Mouse (Mus musculus) ES-E14 (cell line): Measurements from ENCODE around the gene Ctnnbl1. TPM values are rescaled to one million over a fixed set of nuclear protein-coding genes. Genes with fewer than 3 reads are reported as not detected.

Experiments used
- DNase-seq: peaks from one replicate; pipeline ENCODE4 v3.0.0-alpha.2; 2013; ENCODE audit warnings: low read depth, low spot score
- H3K27ac ChIP-seq: 2 replicates; pipeline ENCODE4 v1.5.1; 2012; ENCODE audit warnings: low read depth, mild to moderate bottlenecking, low read length, moderate library complexity, mixed read lengths; ENCODE audit not compliant: poor library complexity, insufficient read depth, severe bottlenecking
- H3K36me3 ChIP-seq: 2 replicates; pipeline ENCODE4 v1.6.1; 2012; ENCODE audit warnings: mild to moderate bottlenecking, low read length, moderate library complexity, mixed read lengths; ENCODE audit not compliant: control insufficient read depth, poor library complexity, insufficient read depth, severe bottlenecking
- H3K4me1 ChIP-seq, 2 experiments: fragments of 150-350 bp in 1 of 2; sonication (generic) in 1 of 2; 2 replicates each; pipeline ENCODE4 v1.6.1; 2012; ENCODE audit warnings: low read length in 2 of 2, mild to moderate bottlenecking in 1 of 2, mixed read lengths in 1 of 2; ENCODE audit not compliant: control insufficient read depth in 2 of 2, insufficient read depth in 2 of 2, poor library complexity in 1 of 2
- H3K4me3 ChIP-seq, 2 experiments: fragments of 150-350 bp in 1 of 2; sonication (generic) in 1 of 2; 2 replicates each; pipeline ENCODE4 v1.5.1; 2012; ENCODE audit warnings: low read length in 2 of 2, low read depth in 1 of 2, mild to moderate bottlenecking in 1 of 2, mixed read lengths in 1 of 2; ENCODE audit not compliant: insufficient read depth in 1 of 2, poor library complexity in 1 of 2, severe bottlenecking in 1 of 2
- H3K9ac ChIP-seq: 2 replicates; pipeline ENCODE4 v1.6.1; 2012; ENCODE audit warnings: low read depth, mild to moderate bottlenecking, low read length, mixed read lengths; ENCODE audit not compliant: poor library complexity, insufficient read depth, severe bottlenecking
- H3K9me3 ChIP-seq: fragments of 150-350 bp; sonication (generic); 2 replicates; pipeline ENCODE4 v1.6.1; 2012; ENCODE audit warnings: low read depth, mild to moderate bottlenecking, low read length; ENCODE audit not compliant: control insufficient read depth, insufficient read depth
- CHD2 ChIP-seq: IDR thresholded peaks from 2 replicates; pipeline ENCODE4 v1.6.1; 2014; ENCODE audit warnings: mild to moderate bottlenecking, low read depth, low read length, inconsistent platforms
- HCFC1 ChIP-seq: IDR thresholded peaks from 2 replicates; pipeline ENCODE4 v1.6.1; 2012; ENCODE audit warnings: low read length, inconsistent platforms, borderline replicate concordance; ENCODE audit not compliant: insufficient read depth
- MAFK ChIP-seq: IDR thresholded peaks from 2 replicates; pipeline ENCODE4 v1.6.1; 2014; ENCODE audit warnings: mild to moderate bottlenecking, low read depth, low read length, inconsistent platforms; ENCODE audit not compliant: insufficient read depth
- ZC3H11A ChIP-seq: IDR thresholded peaks from 2 replicates; pipeline ENCODE4 v1.6.1; 2012; ENCODE audit warnings: low read depth, mild to moderate bottlenecking, inconsistent platforms, low read length, borderline replicate concordance
- ZNF384 ChIP-seq: IDR thresholded peaks from 2 replicates; pipeline ENCODE4 v1.6.1; 2012; ENCODE audit warnings: low read depth, low read length, inconsistent platforms
- in situ Hi-C, 2 experiments: fragments of 600-800 bp; cut with MboI; formaldehyde crosslinking; loops; one replicate each; pipeline ENCODE4 v1.15.1; 2025; ENCODE audit warnings: low sequenced_read_pairs in 2 of 2, inconsistent platforms in 1 of 2; ENCODE audit not compliant: unreplicated experiment in 2 of 2
- total RNA-seq: library from RNA; depleted of rRNA; stranded (reverse); fragments of 300-350 nt; gene quantifications from 2 replicates; pipeline ENCODE4 v1.2.3, GENCODE M21; 2012

Ctnnbl1 gene
- total RNA-seq, 1 experiment, result 63.9 TPM

- in situ Hi-C loops, result no loop called here
- no peak for TF ChIP-seq ZNF384
- no peak for TF ChIP-seq CHD2
- TF ChIP-seq HCFC1, result no peak
- TF ChIP-seq ZC3H11A, result no peak
- no peak for TF ChIP-seq MAFK
- H3K4me1 ChIP-seq, result peaks cover 0 to 25% of the 10 kb centered on the region in 2 experiments; a peak in 1 of 4 replicates
These were observed 31.4 kb upstream of the Ctnnbl1 start for GRCm38 (mm10) chr2:157705777-157706158.

GRCm38 (mm10) chr2:157707191-157707923, 29.8 kb upstream of the Ctnnbl1 start:
- TF ChIP-seq MAFK, result no peak
- no peak for TF ChIP-seq HCFC1
- TF ChIP-seq ZC3H11A, result no peak
- no peak for TF ChIP-seq CHD2
- no peak for TF ChIP-seq ZNF384
- no peak overlapping the region for H3K9ac ChIP-seq
- in situ Hi-C loops, result no loop called here
- H3K4me1 ChIP-seq, result peaks cover 0 to 25% of the 10 kb centered on the region in 2 experiments; a peak in 1 of 4 replicates
- no peak for DNase-seq
- H3K4me3 ChIP-seq, result no peak overlapping the region
- no peaks in the 10 kb centered on the region for H3K9me3 ChIP-seq
- H3K27ac ChIP-seq, result no peak overlapping the region
- no peaks in the 10 kb centered on the region for H3K36me3 ChIP-seq

More at GRCm38 (mm10) chr2:157705777-157706158, 31.4 kb upstream of the Ctnnbl1 start:
- Histone ChIP-seq H3K36me3 (no peaks in the 10 kb centered on the region), H3K4me3 (no peak overlapping the region), H3K9me3 (no peaks in the 10 kb centered on the region), H3K9ac (no peak overlapping the region), H3K27ac (no peak overlapping the region)
- no peak for DNase-seq

GRCm38 (mm10) chr2:157712677-157713076, 24.5 kb upstream of the Ctnnbl1 start:
- Histone ChIP-seq H3K4me1 (no peaks in the 10 kb centered on the region), H3K9ac (no peak overlapping the region), H3K9me3 (no peaks in the 10 kb centered on the region), H3K4me3 (no peak overlapping the region), H3K36me3 (no peaks in the 10 kb centered on the region), H3K27ac (no peak overlapping the region)
- no peak for TF ChIP-seq CHD2
- no peak for TF ChIP-seq MAFK
- TF ChIP-seq ZNF384, result no peak
- no peak for TF ChIP-seq HCFC1
- no peak for TF ChIP-seq ZC3H11A
- no peak for DNase-seq
- in situ Hi-C loops, result no loop called here

GRCm38 (mm10) chr2:157715586-157716191, 21.5 kb upstream of the Ctnnbl1 start:
- H3K36me3 ChIP-seq, result no peaks in the 10 kb centered on the region
- TF ChIP-seq MAFK, result no peak
- no peak for TF ChIP-seq ZNF384
- TF ChIP-seq HCFC1, result no peak
- no peak for TF ChIP-seq ZC3H11A
- in situ Hi-C loops, result no loop called here
- DNase-seq, result no peak
- H3K9me3 ChIP-seq, result no peaks in the 10 kb centered on the region
- no peak overlapping the region for H3K4me3 ChIP-seq
- H3K4me1 ChIP-seq, result no peaks in the 10 kb centered on the region
- H3K9ac ChIP-seq, result no peak overlapping the region
- no peak overlapping the region for H3K27ac ChIP-seq
